Mouse (Mus musculus): ENCODE results near the gene Gpr108. TPM values are rescaled to one million over a fixed set of nuclear protein-coding genes. Genes with fewer than 3 reads are reported as not detected.
A peak's percentile ranks its signal among the peaks of the same experiment; 100 is the strongest.

The Gpr108 gene
- total and polyA plus RNA-seq, 2 experiments from 2014 or later, result 21.3 to 24.1 TPM

- H3K9me3 ChIP-seq (ENCODE audit: low read length), result no peaks in the 10 kb centered on the region
- peak; percentile 53 for TF ChIP-seq CTCF (IDR thresholded peaks at IDR 0.05; ENCODE audit: low read depth)
- 0 out of 2 replicates have a peak, but pooled peaks cover 1% of the 10 kb centered on the region for H3K36me3 ChIP-seq (ENCODE audit: insufficient read depth, low read length)
- peak overlapping the region; percentile 81 for H3K9ac ChIP-seq (replicated peaks; ENCODE audit: low read length)
- ATAC-seq (no peak), DNase-seq (ENCODE audit: low spot score) (peak; percentile 26)
- H3K4me3 ChIP-seq (ENCODE audit: low read length), result peak overlapping the region; percentile 76
- H3K27ac ChIP-seq, result peak overlapping the region; percentile 99
- no peaks in the 10 kb centered on the region for H3K27me3 ChIP-seq (ENCODE audit: insufficient read depth, low read length)
- peak overlapping the region; percentile 68 for H3K4me2 ChIP-seq (ENCODE audit: low read depth, low read length)
- WGBS, result 4% methylated on average over 18 of the region's 18 CpGs
- H3K4me1 ChIP-seq (ENCODE audit: insufficient read depth, low read length), result peaks cover 16% of the 10 kb centered on the region
These were observed 1.4 kb downstream of the Gpr108 start for GRCm38 (mm10) chr17:57246663-57247392.

DNA sequence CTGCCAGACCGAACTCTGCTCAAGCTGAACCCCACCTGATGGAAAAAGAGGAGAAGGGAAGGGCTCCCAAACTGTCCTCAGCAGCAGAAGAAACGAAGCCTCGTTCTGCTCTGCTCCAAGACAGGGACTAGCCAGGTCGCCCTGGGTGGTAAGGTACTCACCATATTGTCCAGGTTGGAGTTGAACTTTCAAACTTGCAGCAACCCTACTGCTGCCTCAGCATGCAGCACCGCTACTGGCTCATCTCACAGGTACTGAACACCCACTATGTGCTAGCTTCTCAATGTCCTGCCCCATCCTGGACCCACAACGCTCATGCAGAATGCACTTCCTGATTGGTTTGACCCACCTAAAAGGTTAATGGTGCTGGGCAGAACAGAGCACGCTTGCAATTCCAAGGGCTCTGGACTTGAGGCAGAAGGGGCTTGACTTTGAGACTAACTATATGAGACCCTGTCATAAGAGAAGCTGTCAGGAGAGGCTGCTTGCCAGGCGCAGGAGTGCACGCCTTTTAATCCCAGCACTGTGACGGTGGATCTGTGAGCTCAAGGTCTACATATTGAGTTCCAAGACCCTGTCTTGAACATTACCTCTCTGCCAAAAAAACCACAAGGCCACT is 2.8 kb downstream of the Gpr108 start:
- Histone ChIP-seq H3K4me3 (ENCODE audit: low read length) (no peak overlapping the region), H3K4me1 (ENCODE audit: insufficient read depth, low read length) (peaks cover 15% of the 10 kb centered on the region), H3K9me3 (ENCODE audit: low read length) (no peaks in the 10 kb centered on the region), H3K36me3 (ENCODE audit: insufficient read depth, low read length) (peaks cover 5% of the 10 kb centered on the region; the same call in 1 of the 2 replicates), H3K4me2 (ENCODE audit: low read depth, low read length) (no peak overlapping the region), H3K27me3 (ENCODE audit: insufficient read depth, low read length) (no peaks in the 10 kb centered on the region), H3K9ac (replicated peaks; ENCODE audit: low read length) (no peak overlapping the region), H3K27ac (no peak overlapping the region)
- no peak for TF ChIP-seq CTCF (IDR thresholded peaks at IDR 0.05; ENCODE audit: low read depth)
- 92% methylated on average over 10 of the region's 10 CpGs for WGBS
- ATAC-seq (no peak), DNase-seq (ENCODE audit: low spot score) (no peak)

GRCm38 (mm10) chr17:57243650-57244370 is 4.4 kb downstream of the Gpr108 start:
- H3K9me3 ChIP-seq (ENCODE audit: low read length), result no peaks in the 10 kb centered on the region

GRCm38 (mm10) chr17:57237181-57237580 is 11.1 kb downstream of the Gpr108 start:
- no peaks in the 10 kb centered on the region for H3K4me1 ChIP-seq (ENCODE audit: insufficient read depth, low read length)
- 87% methylated on average over 9 of the region's 9 CpGs for WGBS
- H3K4me2 ChIP-seq (ENCODE audit: low read depth, low read length), result no peak overlapping the region
- H3K27me3 ChIP-seq (ENCODE audit: insufficient read depth, low read length), result no peaks in the 10 kb centered on the region
- peaks cover 20% of the 10 kb centered on the region; the same call in 1 of the 2 replicates for H3K36me3 ChIP-seq (ENCODE audit: insufficient read depth, low read length)
- no peak for DNase-seq (ENCODE audit: low spot score)
- no peak overlapping the region for H3K4me3 ChIP-seq (ENCODE audit: low read length)
- no peaks in the 10 kb centered on the region for H3K9me3 ChIP-seq (ENCODE audit: low read length)
- no peak for TF ChIP-seq CTCF (IDR thresholded peaks at IDR 0.05; ENCODE audit: low read depth)
- no peak overlapping the region for H3K9ac ChIP-seq (replicated peaks; ENCODE audit: low read length)
- H3K27ac ChIP-seq, result no peak overlapping the region
- 0 out of 2 replicates have a peak, but pooled peaks have one; percentile 25 for ATAC-seq

More at GRCm38 (mm10) chr17:57243650-57244370, 4.4 kb downstream of the Gpr108 start:
- Histone ChIP-seq H3K4me2 (ENCODE audit: low read depth, low read length) (no peak overlapping the region), H3K36me3 (ENCODE audit: insufficient read depth, low read length) (peaks cover 5% of the 10 kb centered on the region; the same call in 1 of the 2 replicates), H3K9ac (replicated peaks; ENCODE audit: low read length) (no peak overlapping the region), H3K27me3 (ENCODE audit: insufficient read depth, low read length) (no peaks in the 10 kb centered on the region), H3K27ac (no peak overlapping the region), H3K4me1 (ENCODE audit: insufficient read depth, low read length) (peaks cover 5% of the 10 kb centered on the region), H3K4me3 (ENCODE audit: low read length) (no peak overlapping the region)
- WGBS, result 78% methylated on average over 10 of the region's 10 CpGs
- no peak for TF ChIP-seq CTCF (IDR thresholded peaks at IDR 0.05; ENCODE audit: low read depth)
- ATAC-seq (no peak), DNase-seq (ENCODE audit: low spot score) (no peak)

DNA sequence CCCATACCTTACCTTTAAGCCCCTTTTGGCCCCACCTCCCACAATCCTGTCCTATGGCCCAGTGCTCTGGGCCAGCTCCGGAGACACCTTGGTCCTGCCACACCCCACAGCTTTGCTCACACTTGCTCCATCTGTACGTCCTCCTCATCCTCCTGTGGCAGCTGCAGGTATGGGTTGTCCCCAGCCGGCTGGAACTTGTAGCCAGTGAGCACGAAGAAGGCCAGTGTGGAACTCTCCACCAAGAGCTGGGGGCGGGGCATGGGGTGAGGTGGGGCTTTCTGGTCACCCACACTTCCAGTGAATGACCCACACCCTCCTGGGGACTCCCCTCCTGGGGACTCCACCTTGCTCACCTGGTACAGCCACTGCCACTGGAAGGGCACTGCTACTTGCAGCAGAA is 12.4 kb downstream of the Gpr108 start:
- Histone ChIP-seq H3K36me3 (ENCODE audit: insufficient read depth, low read length) (peaks cover 14% of the 10 kb centered on the region; the same call in 1 of the 2 replicates), H3K4me2 (ENCODE audit: low read depth, low read length) (no peak overlapping the region), H3K27me3 (ENCODE audit: insufficient read depth, low read length) (no peaks in the 10 kb centered on the region), H3K4me1 (ENCODE audit: insufficient read depth, low read length) (no peaks in the 10 kb centered on the region), H3K9ac (replicated peaks; ENCODE audit: low read length) (no peak overlapping the region), H3K27ac (no peak overlapping the region), H3K4me3 (ENCODE audit: low read length) (no peak overlapping the region), H3K9me3 (ENCODE audit: low read length) (no peaks in the 10 kb centered on the region)
- ATAC-seq (no peak), DNase-seq (ENCODE audit: low spot score) (no peak)
- TF ChIP-seq CTCF (IDR thresholded peaks at IDR 0.05; ENCODE audit: low read depth), result no peak
- WGBS, result 91% methylated on average over 5 of the region's 5 CpGs

- no peak for DNase-seq (ENCODE audit: low spot score)
- Histone ChIP-seq H3K27me3 (ENCODE audit: insufficient read depth, low read length) (no peaks in the 10 kb centered on the region), H3K4me2 (ENCODE audit: low read depth, low read length) (no peak overlapping the region), H3K27ac (no peak overlapping the region), H3K9me3 (ENCODE audit: low read length) (no peaks in the 10 kb centered on the region), H3K9ac (replicated peaks; ENCODE audit: low read length) (no peak overlapping the region), H3K4me1 (ENCODE audit: insufficient read depth, low read length) (no peaks in the 10 kb centered on the region), H3K36me3 (ENCODE audit: insufficient read depth, low read length) (peaks cover 14% of the 10 kb centered on the region; the same call in 1 of the 2 replicates), H3K4me3 (ENCODE audit: low read length) (no peak overlapping the region)
- peak; percentile 14; the same call in 1 of the 2 replicates for TF ChIP-seq CTCF (IDR thresholded peaks at IDR 0.05; ENCODE audit: low read depth)
- ATAC-seq, result no peak
- 82% methylated on average over 12 of the region's 12 CpGs for whole genome bisulfite sequencing
These were observed 13.9 kb downstream of the Gpr108 start for GRCm38 (mm10) chr17:57234254-57234928.

All from hindbrain, postnatal 0 days (tissue).